Mouse (Mus musculus) hindlimb bud, embryonic 11.5 days (tissue): Measurements from ENCODE around the gene Slc4a2.
"Not testable (repeated sequence)": the region's sequence is repeated elsewhere in the genome, so short reads cannot be mapped to it uniquely, and the experiment has no call there.

ENCODE experiments used
- DNase-seq: peaks from one replicate; pipeline ENCODE4 v3.0.0-alpha.2; 2012; ENCODE audit warnings: low read depth, low spot score; ENCODE audit errors: extremely low spot score

Gene Slc4a2

GRCm38 (mm10) chr5:24393392-24393997 is 30.1 kb upstream of the Slc4a2 start, which contains the start of gene Abcb8:
Gene Abcb8 (plus strand): TSS chr5:24393663.
- DNase-seq, result peak; percentile 57

- DNase-seq, result peak; percentile 99
These were observed 29.3 kb upstream of the Slc4a2 start for GRCm38 (mm10) chr5:24394165-24394894.

- not testable (repeated sequence) for DNase-seq
These were observed 27.4 kb upstream of the Slc4a2 start for GRCm38 (mm10) chr5:24396254-24396653.

- no peak for DNase-seq
These were observed 24.0 kb upstream of the Slc4a2 start for GRCm38 (mm10) chr5:24399686-24400085.

- no peak for DNase-seq
These were observed 23.3 kb upstream of the Slc4a2 start for GRCm38 (mm10) chr5:24400362-24400761.

GRCm38 (mm10) chr5:24400911-24401605 is 22.6 kb upstream of the Slc4a2 start:
- no peak for DNase-seq

- DNase-seq, result no peak
These were observed 21.7 kb upstream of the Slc4a2 start for GRCm38 (mm10) chr5:24401969-24402368.

- no peak for DNase-seq
These were observed 18.9 kb upstream of the Slc4a2 start for GRCm38 (mm10) chr5:24404594-24405360.

GRCm38 (mm10) chr5:24405389-24405876 is 18.2 kb upstream of the Slc4a2 start:
- DNase-seq, result no peak

GRCm38 (mm10) chr5:24408651-24409050 is 15.0 kb upstream of the Slc4a2 start:
- DNase-seq, result no peak

- no peak for DNase-seq
These were observed 14.2 kb upstream of the Slc4a2 start for GRCm38 (mm10) chr5:24409466-24409865.

- no peak for DNase-seq
These were observed 11.6 kb upstream of the Slc4a2 start for GRCm38 (mm10) chr5:24412063-24412462.

GRCm38 (mm10) chr5:24413042-24413693 is 10.5 kb upstream of the Slc4a2 start, which contains the start of gene Asic3:
Gene Asic3 (plus strand): TSS chr5:24413392.
- DNase-seq, result no peak

GRCm38 (mm10) chr5:24413938-24414337 is 9.7 kb upstream of the Slc4a2 start:
- DNase-seq, result no peak

- no peak for DNase-seq
These were observed 7.4 kb upstream of the Slc4a2 start for GRCm38 (mm10) chr5:24416222-24416736.

GRCm38 (mm10) chr5:24417587-24417986 is 6.0 kb upstream of the Slc4a2 start:
- DNase-seq, result no peak

- DNase-seq, result no peak
These were observed 3.3 kb upstream of the Slc4a2 start for GRCm38 (mm10) chr5:24420381-24420780.

GRCm38 (mm10) chr5:24424004-24424781 is 556 bp downstream of the Slc4a2 start:
- DNase-seq, result no peak

GRCm38 (mm10) chr5:24424861-24425411 is 1.3 kb downstream of the Slc4a2 start:
- DNase-seq, result no peak
